Mouse (Mus musculus): Measurements from ENCODE around the gene Agbl4. TPM values are rescaled to one million over a fixed set of nuclear protein-coding genes. Genes with fewer than 3 reads are reported as not detected.
A peak's percentile ranks its signal among the peaks of the same experiment; 100 is the strongest.

Agbl4 gene
- polyA plus RNA-seq, 1 experiment, result not detected

DNA sequence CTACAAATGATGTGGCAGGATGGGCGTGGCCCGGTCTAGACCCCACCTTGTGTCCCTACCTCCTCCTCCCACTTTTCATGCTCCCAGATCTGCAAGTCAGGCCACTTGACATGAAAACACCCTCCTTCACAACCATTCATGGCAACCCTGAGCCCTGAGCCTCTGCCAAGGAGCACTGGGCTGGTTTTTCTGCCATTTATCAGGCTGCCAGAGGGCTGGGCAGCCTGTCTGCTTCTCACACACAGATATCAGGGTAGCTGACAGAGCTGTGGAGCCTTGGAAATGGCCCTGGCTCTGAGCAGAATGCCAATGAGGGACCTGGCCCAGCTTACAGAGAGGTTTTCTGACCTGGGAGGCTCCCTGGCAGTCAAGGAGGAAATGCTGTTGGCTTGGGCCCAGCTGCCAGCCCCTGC is 1199.8 kb downstream of the Agbl4 start:
- no peak overlapping the region for H3K27ac ChIP-seq (ENCODE audit: insufficient read depth, low read depth, low read length)
- TF ChIP-seq CTCF (IDR thresholded peaks at IDR 0.05; ENCODE audit: insufficient read depth, low read depth, low read length) (no peak), POLR2A (IDR thresholded peaks at IDR 0.05; ENCODE audit: insufficient read depth, low read depth, low read length) (no peak)
- peaks cover 7% of the 10 kb centered on the region for H3K4me1 ChIP-seq (ENCODE audit: control insufficient read depth, insufficient read depth, low read length)
- 48% methylated on average over 2 of the region's 2 CpGs for WGBS
- H3K4me3 ChIP-seq (ENCODE audit: insufficient read depth, low read depth, low read length), result no peak overlapping the region

DNA sequence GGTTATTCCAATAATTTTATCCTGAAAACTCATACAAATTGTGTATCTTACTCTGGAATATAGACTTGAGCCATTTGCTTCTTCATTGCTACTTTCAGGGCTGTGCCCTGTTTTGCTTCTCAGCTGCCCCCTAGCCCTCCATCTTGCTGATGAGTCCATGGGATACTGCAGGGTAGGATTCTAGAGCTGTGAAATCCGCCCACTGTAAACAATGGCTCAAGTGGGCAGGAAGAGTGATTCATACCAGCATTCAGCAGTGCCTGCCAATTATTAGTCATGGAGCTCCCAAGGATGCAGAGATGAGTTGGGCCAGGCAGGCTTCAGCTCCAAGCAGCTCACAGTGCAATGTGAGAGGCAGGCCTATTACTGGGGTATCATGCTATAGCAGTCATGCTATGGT is 1200.5 kb downstream of the Agbl4 start:
- Histone ChIP-seq H3K4me1 (ENCODE audit: control insufficient read depth, insufficient read depth, low read length) (peaks cover 7% of the 10 kb centered on the region), H3K27ac (ENCODE audit: insufficient read depth, low read depth, low read length) (no peak overlapping the region), H3K4me3 (ENCODE audit: insufficient read depth, low read depth, low read length) (no peak overlapping the region)
- 43% methylated on average over 1 of the region's 1 CpGs for WGBS
- TF ChIP-seq POLR2A (IDR thresholded peaks at IDR 0.05; ENCODE audit: insufficient read depth, low read depth, low read length) (no peak), CTCF (IDR thresholded peaks at IDR 0.05; ENCODE audit: insufficient read depth, low read depth, low read length) (no peak)

DNA sequence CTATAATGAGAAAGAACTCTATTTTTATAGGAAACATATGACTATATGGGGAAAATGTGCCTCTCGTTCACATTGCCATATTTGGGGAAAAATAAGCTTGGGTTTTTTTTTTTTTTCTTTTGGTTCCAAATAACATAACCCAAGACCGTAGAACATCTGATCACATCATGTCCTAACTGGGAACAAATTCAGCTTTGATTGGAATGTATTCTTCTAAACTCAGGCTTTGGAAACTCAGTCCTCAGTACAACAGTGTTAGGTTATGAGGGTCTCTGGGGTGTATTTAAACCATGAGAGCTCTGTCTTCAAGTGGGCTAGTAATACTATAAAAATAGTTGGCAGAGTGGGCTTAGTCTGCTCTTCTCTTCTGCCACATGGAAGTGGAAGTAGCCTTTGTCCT is 1205.7 kb downstream of the Agbl4 start:
- Histone ChIP-seq H3K4me1 (ENCODE audit: control insufficient read depth, insufficient read depth, low read length) (no peaks in the 10 kb centered on the region), H3K27ac (ENCODE audit: insufficient read depth, low read depth, low read length) (no peak overlapping the region), H3K4me3 (ENCODE audit: insufficient read depth, low read depth, low read length) (no peak overlapping the region)
- 91% methylated on average over 2 of the region's 2 CpGs for WGBS
- TF ChIP-seq POLR2A (IDR thresholded peaks at IDR 0.05; ENCODE audit: insufficient read depth, low read depth, low read length) (no peak), CTCF (IDR thresholded peaks at IDR 0.05; ENCODE audit: insufficient read depth, low read depth, low read length) (no peak)

DNA sequence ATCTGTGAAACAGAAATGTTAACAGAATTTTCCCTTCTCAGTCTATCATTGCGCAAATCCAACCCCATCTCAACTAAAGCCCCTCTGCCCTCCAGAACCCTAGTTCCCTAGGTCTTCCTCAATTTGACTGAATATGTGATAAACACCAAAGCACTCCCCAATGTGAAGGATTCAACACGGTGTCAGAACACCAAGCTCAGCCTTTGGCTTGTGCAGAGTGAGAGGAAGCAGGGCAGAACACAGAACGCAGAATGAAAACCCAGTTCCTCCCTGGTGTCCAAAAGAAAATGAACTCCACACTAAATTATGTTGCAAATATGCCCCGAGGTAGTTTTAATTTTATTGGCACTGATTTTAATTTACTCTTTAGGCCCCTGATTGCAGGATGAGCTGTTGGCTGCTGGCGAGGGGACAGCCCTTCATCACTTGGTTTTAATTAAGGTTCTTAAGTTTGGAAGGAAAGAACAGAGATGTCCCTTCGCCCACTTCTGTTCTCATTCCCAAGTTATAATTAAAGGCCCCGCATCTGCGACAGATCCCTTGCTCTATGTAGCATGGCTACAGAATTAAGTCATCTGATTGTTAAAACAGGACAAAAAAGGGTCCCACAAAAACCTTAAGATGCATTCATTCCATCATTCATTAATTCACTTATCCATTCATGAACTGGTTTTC is 1210.5 kb downstream of the Agbl4 start:
- Histone ChIP-seq H3K27ac (ENCODE audit: insufficient read depth, low read depth, low read length) (no peak overlapping the region), H3K4me3 (ENCODE audit: insufficient read depth, low read depth, low read length) (no peak overlapping the region), H3K4me1 (ENCODE audit: control insufficient read depth, insufficient read depth, low read length) (no peaks in the 10 kb centered on the region)
- whole genome bisulfite sequencing, result 65% methylated on average over 8 of the region's 8 CpGs
- TF ChIP-seq POLR2A (IDR thresholded peaks at IDR 0.05; ENCODE audit: insufficient read depth, low read depth, low read length) (no peak), CTCF (IDR thresholded peaks at IDR 0.05; ENCODE audit: insufficient read depth, low read depth, low read length) (no peak)

DNA sequence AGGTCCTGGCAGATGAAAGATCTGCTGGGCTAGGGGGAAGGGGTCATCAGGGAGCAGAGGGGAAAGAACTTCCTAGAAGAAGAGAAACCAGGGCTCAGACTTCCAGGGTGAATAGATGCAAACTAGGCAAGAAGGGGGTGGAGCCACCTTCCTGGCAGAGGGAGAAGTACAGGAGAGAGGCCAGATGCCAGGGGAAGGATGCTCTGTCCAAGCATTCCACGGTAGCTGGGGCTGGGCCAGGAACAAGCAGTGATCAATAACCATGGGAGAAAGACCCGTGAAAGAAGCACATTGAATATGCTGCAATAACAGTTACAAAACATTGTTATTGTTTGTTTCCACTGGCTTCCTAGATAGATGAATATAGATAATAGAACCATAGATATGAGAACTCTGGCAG is 1224.4 kb downstream of the Agbl4 start:
- Histone ChIP-seq H3K27ac (ENCODE audit: insufficient read depth, low read depth, low read length) (no peak overlapping the region), H3K4me3 (ENCODE audit: insufficient read depth, low read depth, low read length) (no peak overlapping the region), H3K4me1 (ENCODE audit: control insufficient read depth, insufficient read depth, low read length) (no peaks in the 10 kb centered on the region)
- TF ChIP-seq POLR2A (IDR thresholded peaks at IDR 0.05; ENCODE audit: insufficient read depth, low read depth, low read length), result no peak
- TF ChIP-seq CTCF (IDR thresholded peaks at IDR 0.05; ENCODE audit: insufficient read depth, low read depth, low read length), result no peak
- WGBS, result 49% methylated on average over 2 of the region's 2 CpGs

DNA sequence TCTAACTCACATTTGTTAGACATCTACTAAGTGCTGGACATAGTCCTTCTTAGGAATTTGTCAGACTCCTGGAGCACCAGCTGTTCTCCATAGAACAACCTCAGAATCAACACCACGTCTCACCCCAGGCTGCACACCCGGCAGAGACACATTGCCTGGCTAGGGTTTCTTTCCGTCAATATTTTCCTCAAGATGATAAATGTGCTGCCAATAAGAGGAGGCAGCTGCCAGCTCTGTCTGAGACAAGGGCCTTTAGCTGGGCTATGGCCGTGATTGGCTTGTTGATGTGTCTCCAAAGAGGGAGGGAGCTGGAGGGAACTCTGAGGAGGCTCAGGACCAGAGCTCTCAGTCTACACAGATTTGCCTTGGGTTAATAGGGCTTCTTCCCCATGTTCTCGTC is 1227.5 kb downstream of the Agbl4 start:
- TF ChIP-seq POLR2A (IDR thresholded peaks at IDR 0.05; ENCODE audit: insufficient read depth, low read depth, low read length) (no peak), CTCF (IDR thresholded peaks at IDR 0.05; ENCODE audit: insufficient read depth, low read depth, low read length) (no peak)
- Histone ChIP-seq H3K4me3 (ENCODE audit: insufficient read depth, low read depth, low read length) (no peak overlapping the region), H3K27ac (ENCODE audit: insufficient read depth, low read depth, low read length) (no peak overlapping the region), H3K4me1 (ENCODE audit: control insufficient read depth, insufficient read depth, low read length) (no peaks in the 10 kb centered on the region)
- 64% methylated on average over 5 of the region's 5 CpGs for WGBS

DNA sequence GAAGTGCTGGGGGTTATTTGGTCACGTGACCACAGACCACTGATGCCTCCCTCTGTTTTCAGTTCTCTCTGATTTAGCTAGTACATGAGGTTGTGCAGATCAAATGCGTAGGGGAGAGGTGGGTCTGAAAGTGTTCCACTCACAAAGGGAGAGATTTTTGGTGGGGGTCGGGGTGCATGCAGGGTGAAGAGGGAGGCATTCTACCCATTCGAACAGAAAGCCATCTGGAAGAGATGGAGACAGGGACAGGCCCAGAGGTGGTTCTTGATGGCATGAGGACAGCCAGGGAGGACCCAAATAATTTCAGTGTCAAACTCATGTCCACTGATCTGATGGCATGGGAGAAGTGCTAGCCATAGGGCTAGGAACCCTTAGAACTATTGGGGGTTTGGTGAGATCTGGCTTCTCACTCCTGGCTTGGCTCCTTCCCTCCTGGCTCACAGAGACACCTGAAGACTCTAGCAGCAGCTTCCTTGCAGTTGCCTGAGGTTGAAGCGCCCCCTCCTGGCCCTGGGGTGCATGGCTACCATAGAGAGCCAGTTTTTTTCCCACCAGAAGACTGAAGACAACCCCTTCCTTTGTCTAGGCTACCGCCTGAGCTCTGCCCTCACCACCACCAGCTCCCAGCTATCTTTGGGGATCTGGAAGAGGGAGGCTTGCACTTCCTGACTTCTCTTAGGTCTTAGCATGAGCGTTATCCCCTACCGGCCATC is 1228.8 kb downstream of the Agbl4 start:
- H3K27ac ChIP-seq (ENCODE audit: insufficient read depth, low read depth, low read length), result no peak overlapping the region
- no peaks in the 10 kb centered on the region for H3K4me1 ChIP-seq (ENCODE audit: control insufficient read depth, insufficient read depth, low read length)
- WGBS, result 38% methylated on average over 8 of the region's 8 CpGs
- no peak overlapping the region for H3K4me3 ChIP-seq (ENCODE audit: insufficient read depth, low read depth, low read length)
- TF ChIP-seq CTCF (IDR thresholded peaks at IDR 0.05; ENCODE audit: insufficient read depth, low read depth, low read length), result peak; percentile 83
- TF ChIP-seq POLR2A (IDR thresholded peaks at IDR 0.05; ENCODE audit: insufficient read depth, low read depth, low read length), result no peak

DNA sequence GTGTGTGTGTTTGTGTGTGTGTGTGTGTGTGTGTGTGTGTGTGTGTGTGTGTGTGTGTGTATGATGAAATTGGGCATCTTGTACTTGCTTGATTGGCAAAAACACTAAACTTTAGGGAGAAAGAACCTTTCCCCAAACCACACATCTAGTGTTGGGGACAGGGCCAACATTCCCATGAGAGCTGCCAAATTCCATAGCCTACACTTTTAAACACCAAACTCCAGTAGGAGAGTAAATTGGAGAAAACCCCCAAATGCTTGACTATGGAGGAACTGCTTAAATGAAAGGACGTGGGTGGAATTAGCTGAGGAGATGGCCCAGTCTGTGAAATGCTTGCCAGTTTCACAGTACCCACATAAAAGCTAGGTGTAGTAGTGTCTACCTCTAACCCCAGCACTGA is 1235.2 kb downstream of the Agbl4 start:
- Histone ChIP-seq H3K27ac (ENCODE audit: insufficient read depth, low read depth, low read length) (no peak overlapping the region), H3K4me3 (ENCODE audit: insufficient read depth, low read depth, low read length) (no peak overlapping the region), H3K4me1 (ENCODE audit: control insufficient read depth, insufficient read depth, low read length) (no peaks in the 10 kb centered on the region)
- WGBS, result 85% methylated on average over 1 of the region's 1 CpGs
- TF ChIP-seq POLR2A (IDR thresholded peaks at IDR 0.05; ENCODE audit: insufficient read depth, low read depth, low read length), result no peak
- no peak for TF ChIP-seq CTCF (IDR thresholded peaks at IDR 0.05; ENCODE audit: insufficient read depth, low read depth, low read length)

DNA sequence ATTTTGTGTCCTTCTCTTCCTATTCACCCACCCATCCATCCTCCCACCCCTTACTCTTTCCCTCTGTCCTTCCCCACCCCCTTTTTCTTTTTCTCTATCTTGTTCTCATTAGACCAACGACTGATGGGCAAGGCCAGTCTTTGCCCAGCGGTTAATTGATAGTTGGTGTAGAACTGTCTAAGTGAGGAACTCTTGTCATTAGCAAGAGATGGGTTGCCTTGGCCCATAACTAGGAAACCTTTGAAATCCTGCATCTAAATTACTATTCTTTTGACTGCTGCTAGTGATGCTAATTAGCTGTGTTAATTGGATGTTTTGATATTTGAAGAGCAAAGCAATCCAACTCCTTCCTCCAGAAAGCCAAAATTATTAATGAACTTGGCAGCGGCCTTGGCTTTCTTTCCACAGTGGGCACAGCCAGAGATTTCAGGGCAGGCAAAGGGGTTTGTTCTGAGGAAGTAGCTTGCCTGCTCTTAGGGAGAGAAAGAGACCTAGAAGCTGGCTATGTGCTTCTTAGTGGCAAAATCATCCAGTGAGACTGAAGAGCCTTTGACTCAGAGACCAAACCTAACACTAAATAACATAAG is 1238.2 kb downstream of the Agbl4 start:
- Histone ChIP-seq H3K4me3 (ENCODE audit: insufficient read depth, low read depth, low read length) (no peak overlapping the region), H3K27ac (ENCODE audit: insufficient read depth, low read depth, low read length) (no peak overlapping the region), H3K4me1 (ENCODE audit: control insufficient read depth, insufficient read depth, low read length) (no peaks in the 10 kb centered on the region)
- WGBS, result 36% methylated on average over 3 of the region's 3 CpGs
- TF ChIP-seq CTCF (IDR thresholded peaks at IDR 0.05; ENCODE audit: insufficient read depth, low read depth, low read length), result no peak
- no peak for TF ChIP-seq POLR2A (IDR thresholded peaks at IDR 0.05; ENCODE audit: insufficient read depth, low read depth, low read length)

Measured in olfactory bulb, adult 2 months (tissue).